Mouse (Mus musculus) CH12.LX (cell line): ENCODE measurements around the gene Hsd17b7. TPM values are rescaled to one million over a fixed set of nuclear protein-coding genes. Genes with fewer than 3 reads are reported as not detected.

Source experiments
- DNase-seq: peaks from one replicate; pipeline ENCODE4 v3.0.0-alpha.2; 2013; ENCODE audit errors: extremely low read depth
- H3K27ac ChIP-seq: 2 replicates; pipeline ENCODE4 v1.5.1; 2012; ENCODE audit warnings: low read depth, mild to moderate bottlenecking, control low read depth, moderate library complexity; ENCODE audit not compliant: insufficient read depth
- H3K27me3 ChIP-seq: replicated peaks from 2 replicates; pipeline ENCODE3; 2012; ENCODE audit warnings: inconsistent platforms
- H3K36me3 ChIP-seq, 2 experiments: replicated peaks in 1 of 2; 2 replicates each; pipeline versions ENCODE3 to v1.6.1; 2012; ENCODE audit warnings: inconsistent platforms in 1 of 2, low read length in 1 of 2, mild to moderate bottlenecking in 1 of 2, mixed read lengths in 1 of 2, moderate library complexity in 1 of 2; ENCODE audit not compliant: control insufficient read depth in 1 of 2, insufficient read depth in 1 of 2
- H3K4me1 ChIP-seq, 2 experiments: 2 replicates each; pipeline ENCODE4 v1.6.1; 2012; ENCODE audit warnings: inconsistent platforms in 1 of 2, moderate library complexity in 1 of 2; ENCODE audit not compliant: insufficient read depth in 2 of 2, control insufficient read depth in 1 of 2
- H3K4me2 ChIP-seq: 2 replicates; pipeline ENCODE4 v1.6.1; 2012; ENCODE audit warnings: low read depth, mild to moderate bottlenecking, control low read depth; ENCODE audit not compliant: poor library complexity, insufficient read depth, severe bottlenecking
- H3K4me3 ChIP-seq, 3 experiments: fragments of 150-350 bp in 1 of 3; sonication (generic) in 1 of 3; replicated peaks in 1 of 3; 2 replicates each; pipeline versions ENCODE3 to v1.5.1; 2011 to 2012; ENCODE audit warnings: low read depth in 2 of 3, low read length in 2 of 3, mild to moderate bottlenecking in 2 of 3, moderate library complexity in 2 of 3, control low read depth in 1 of 3, improper control_type of control experiment in 1 of 3, inconsistent platforms in 1 of 3, mixed read lengths in 1 of 3; ENCODE audit not compliant: poor library complexity in 1 of 3
- H3K79me2 ChIP-seq: replicated peaks from 2 replicates; pipeline ENCODE4 v1.6.1; 2012; ENCODE audit warnings: mild to moderate bottlenecking, moderate library complexity; ENCODE audit not compliant: control insufficient read depth, poor library complexity, insufficient read depth, severe bottlenecking; ENCODE audit errors: extremely low read depth
- H3K9ac ChIP-seq: 2 replicates; pipeline ENCODE4 v1.6.1; 2012; ENCODE audit warnings: low read depth, mild to moderate bottlenecking, control low read depth, moderate library complexity; ENCODE audit not compliant: insufficient read depth
- H3K9me3 ChIP-seq: replicated peaks from 2 replicates; pipeline ENCODE3; 2012; ENCODE audit warnings: low read length, inconsistent platforms, mixed read lengths
- BHLHE40 ChIP-seq: IDR thresholded peaks from 2 replicates; pipeline ENCODE4 v1.6.1; 2011; ENCODE audit warnings: mild to moderate bottlenecking, low read depth, low read length, improper control_type of control experiment
- CTCF ChIP-seq, 2 experiments: IDR thresholded peaks in 1 of 2; conservative IDR thresholded peaks in 1 of 2; 2 replicates each; pipeline ENCODE4 v1.5.1; 2011 to 2012; ENCODE audit warnings: low read depth in 2 of 2, low read length in 2 of 2, improper control_type of control experiment in 1 of 2, inconsistent platforms in 1 of 2, mild to moderate bottlenecking in 1 of 2, moderate library complexity in 1 of 2
- E2F4 ChIP-seq: IDR thresholded peaks from 2 replicates; pipeline ENCODE4 v1.6.1; 2011; ENCODE audit warnings: low read depth, low read length, improper control_type of control experiment; ENCODE audit not compliant: insufficient replicate concordance
- ELF1 ChIP-seq: IDR thresholded peaks from 2 replicates; pipeline ENCODE4 v1.6.1; 2014; ENCODE audit warnings: low read depth, mild to moderate bottlenecking, inconsistent platforms, low read length, improper control_type of control experiment
- ETS1 ChIP-seq: conservative IDR thresholded peaks from 2 replicates; pipeline ENCODE4 v1.6.1; 2012; ENCODE audit warnings: low read depth, mild to moderate bottlenecking, inconsistent platforms, low read length, improper control_type of control experiment, moderate library complexity
- GABPA ChIP-seq: IDR thresholded peaks from 2 replicates; pipeline ENCODE4 v1.6.1; 2012; ENCODE audit warnings: low read depth, low read length, improper control_type of control experiment, inconsistent platforms; ENCODE audit not compliant: insufficient replicate concordance
- IRF4 ChIP-seq: IDR thresholded peaks from 2 replicates; pipeline ENCODE4 v1.6.1; 2014; ENCODE audit warnings: low read depth, mild to moderate bottlenecking, inconsistent platforms, low read length, improper control_type of control experiment
- JUN ChIP-seq: IDR thresholded peaks from 2 replicates; pipeline ENCODE4 v1.6.1; 2011; ENCODE audit warnings: low read depth, mild to moderate bottlenecking, low read length, improper control_type of control experiment, moderate library complexity; ENCODE audit not compliant: insufficient read depth
- KAT2A ChIP-seq: IDR thresholded peaks from 2 replicates; pipeline ENCODE4 v1.6.1; 2012; ENCODE audit warnings: low read length, improper control_type of control experiment, inconsistent platforms; ENCODE audit not compliant: insufficient replicate concordance
- MAX ChIP-seq: IDR thresholded peaks from 2 replicates; pipeline ENCODE4 v1.6.1; 2011; ENCODE audit warnings: low read length, improper control_type of control experiment
- MEF2A ChIP-seq: IDR thresholded peaks from 2 replicates; pipeline ENCODE4 v1.6.1; 2014; ENCODE audit warnings: low read depth, mild to moderate bottlenecking, inconsistent platforms, low read length, improper control_type of control experiment, borderline replicate concordance
- MXI1 ChIP-seq: IDR thresholded peaks from 2 replicates; pipeline ENCODE4 v1.6.1; 2011; ENCODE audit warnings: mild to moderate bottlenecking, low read depth, low read length, improper control_type of control experiment
- MYC ChIP-seq: IDR thresholded peaks from 2 replicates; pipeline ENCODE4 v1.6.1; 2011; ENCODE audit warnings: low read depth, mild to moderate bottlenecking, improper control_type of control experiment, low read length
- POLR2A ChIP-seq: IDR thresholded peaks from 2 replicates; pipeline ENCODE4 v1.6.1; 2011; ENCODE audit warnings: low read depth, mild to moderate bottlenecking, improper control_type of control experiment, low read length
- POLR2AphosphoS2 ChIP-seq: IDR thresholded peaks from 2 replicates; pipeline ENCODE4 v1.6.1; 2011; ENCODE audit warnings: low read depth, low read length, improper control_type of control experiment
- RAD21 ChIP-seq: IDR thresholded peaks from 2 replicates; pipeline ENCODE4 v1.6.1; 2011; ENCODE audit warnings: low read depth, mild to moderate bottlenecking, low read length, improper control_type of control experiment, moderate library complexity
- SIN3A ChIP-seq: IDR thresholded peaks from 2 replicates; pipeline ENCODE4 v1.6.1; 2012; ENCODE audit warnings: low read length, improper control_type of control experiment, inconsistent platforms
- SMC3 ChIP-seq: IDR thresholded peaks from 2 replicates; pipeline ENCODE4 v1.6.1; 2011; ENCODE audit warnings: low read depth, low read length, improper control_type of control experiment
- TBP ChIP-seq: conservative IDR thresholded peaks from 2 replicates; pipeline ENCODE4 v1.6.1; 2011; ENCODE audit warnings: low read depth, low read length, improper control_type of control experiment
- TCF12 ChIP-seq: IDR thresholded peaks from 2 replicates; pipeline ENCODE4 v1.6.1; 2014; ENCODE audit warnings: low read depth, mild to moderate bottlenecking, inconsistent platforms, low read length, improper control_type of control experiment
- UBTF ChIP-seq: IDR thresholded peaks from 2 replicates; pipeline ENCODE4 v1.6.1; 2012; ENCODE audit warnings: low read depth, mild to moderate bottlenecking, inconsistent platforms, low read length, improper control_type of control experiment, moderate library complexity
- ZC3H11A ChIP-seq: IDR thresholded peaks from 2 replicates; pipeline ENCODE4 v1.6.1; 2012; ENCODE audit warnings: low read depth, mild to moderate bottlenecking, inconsistent platforms, low read length, improper control_type of control experiment
- ZMIZ1 ChIP-seq: IDR thresholded peaks from 2 replicates; pipeline ENCODE4 v1.6.1; 2012; ENCODE audit warnings: low read depth, mild to moderate bottlenecking, inconsistent platforms, low read length, improper control_type of control experiment
- ZNF384 ChIP-seq: IDR thresholded peaks from 2 replicates; pipeline ENCODE4 v1.6.1; 2012; ENCODE audit warnings: low read depth, low read length, improper control_type of control experiment, inconsistent platforms
- dilution Hi-C: fragments of 300-500 bp; cut with MboI; formaldehyde crosslinking; loops from 2 replicates; pipeline ENCODE4 v1.14.3; 2020; ENCODE audit warnings: low sequenced_read_pairs; ENCODE audit not compliant: extremely low pct_unique_long_range_greater_than_20kb, extremely low pct_ligation_motif_present
- in situ Hi-C: fragments of 300-500 bp; cut with MboI; formaldehyde crosslinking; loops from 3 replicates; pipeline ENCODE4 v1.14.3; 2019; ENCODE audit warnings: low sequenced_read_pairs, low pct_ligation_motif_present, low pct_unique_long_range_greater_than_20kb, mixed read lengths
- polyA plus RNA-seq: library from polyadenylated mRNA; unstranded; fragments of >175 nt; gene quantifications from 2 replicates; pipeline ENCODE4 v1.2.1, GENCODE M21; 2012; ENCODE audit warnings: low read depth; ENCODE audit not compliant: insufficient read length
- total RNA-seq, 2 experiments: library from RNA; depleted of rRNA; stranded (reverse); fragments of 300-350 nt in 1 of 2; fragments of >200 nt in 1 of 2; gene quantifications; 2 replicates each; pipeline ENCODE4 v1.2.3; 2012 to 2014

Hsd17b7 gene
- total and polyA plus RNA-seq, 3 experiments: 7.5 to 29.7 (median 13.9) TPM

- Histone ChIP-seq H3K4me2 (no peak overlapping the region), H3K79me2 (no peaks in the 10 kb centered on the region), H3K27ac (no peak overlapping the region), H3K4me3 (no peak overlapping the region), H3K9ac (no peak overlapping the region), H3K27me3 (peaks cover 15% of the 10 kb centered on the region), H3K36me3 (no peaks in the 10 kb centered on the region), H3K9me3 (no peaks in the 10 kb centered on the region), H3K4me1 (peaks cover 0 to 8% of the 10 kb centered on the region in 2 experiments; a peak in 2 of 4 replicates)
- DNase-seq: no peak
- in situ Hi-C loops (loop anchor here (10.0 kb wide), 2 partner anchors 250 to 390 kb away; partner anchors contain the start of gene Nuf2), dilution Hi-C loops (no loop called here)
- TF ChIP-seq JUN (no peak), POLR2AphosphoS2 (no peak), ETS1 (no peak), GABPA (no peak), ZC3H11A (no peak), ZMIZ1 (no peak), MXI1 (no peak), ZNF384 (no peak), ELF1 (no peak), MAX (no peak), TCF12 (no peak), SIN3A (no peak), E2F4 (no peak), RAD21 (no peak), SMC3 (no peak), TBP (no peak), UBTF (no peak), POLR2A (no peak), BHLHE40 (no peak), MYC (no peak)
Observed at GRCm38 (mm10) chr1:169924567-169924966, 44.5 kb downstream of the Hsd17b7 start.

GRCm38 (mm10) chr1:169921710-169922211 is 47.3 kb downstream of the Hsd17b7 start:
- no peak overlapping the region for H3K4me3 ChIP-seq
- H3K36me3 ChIP-seq: no peaks in the 10 kb centered on the region
- TF ChIP-seq SMC3 (peak; percentile 82), RAD21 (peak; percentile 62), IRF4 (0 out of 2 replicates have a peak, but pooled peaks have one; percentile 21), ZNF384 (peak; percentile 91), MEF2A (no peak), KAT2A (no peak), CTCF (conservative IDR thresholded peaks at IDR 0.05 in 1 of 2, IDR thresholded peaks at IDR 0.05 in 1 of 2; ENCODE audit: low read depth in 2 of 2, low read length in 2 of 2) (peak; percentile 71 to 84)
- H3K27me3 ChIP-seq: peaks cover 27% of the 10 kb centered on the region
- in situ Hi-C loops (loop anchor here (10.0 kb wide), 2 partner anchors 247 to 387 kb away; partner anchors contain the start of gene Nuf2), dilution Hi-C loops (no loop called here)
- H3K4me2 ChIP-seq: peak overlapping the region; percentile 55
- H3K4me1 ChIP-seq: peaks cover 0 to 7% of the 10 kb centered on the region in 2 experiments; a peak in 2 of 4 replicates
- H3K79me2 ChIP-seq: no peaks in the 10 kb centered on the region
- no peak overlapping the region for H3K9ac ChIP-seq
- H3K27ac ChIP-seq: no peak overlapping the region
- H3K9me3 ChIP-seq: peaks cover 2% of the 10 kb centered on the region
- DNase-seq: peak; percentile 62
